Mouse (Mus musculus) MEL (cell line): ENCODE results near the gene Alg12. TPM values are rescaled to one million over a fixed set of nuclear protein-coding genes. Genes with fewer than 3 reads are reported as not detected.

Experiments
- DNase-seq: peaks from one replicate; pipeline ENCODE4 v3.0.0; 2011; ENCODE audit warnings: low read depth, low spot score
- H3K27ac ChIP-seq: 2 replicates; pipeline ENCODE4 v1.5.1; 2012; ENCODE audit warnings: low read depth, mild to moderate bottlenecking, control low read depth, low read length, moderate library complexity; ENCODE audit not compliant: control insufficient read depth
- H3K27me3 ChIP-seq, 2 experiments: fragments of 150-350 bp in 1 of 2; sonication (generic) in 1 of 2; 2 replicates each; pipeline ENCODE4 v1.6.1; 2012; ENCODE audit warnings: low read length in 2 of 2, mild to moderate bottlenecking in 2 of 2, improper control_type of control experiment in 1 of 2, moderate library complexity in 1 of 2; ENCODE audit not compliant: insufficient read depth in 2 of 2, control insufficient read depth in 1 of 2
- H3K36me3 ChIP-seq, 2 experiments: 2 replicates each; pipeline ENCODE4 v1.6.1; 2012 to 2014; ENCODE audit warnings: low read length in 2 of 2, improper control_type of control experiment in 1 of 2, inconsistent platforms in 1 of 2, mild to moderate bottlenecking in 1 of 2; ENCODE audit not compliant: insufficient read depth in 2 of 2, control insufficient read depth in 1 of 2
- H3K4me1 ChIP-seq, 2 experiments: fragments of 150-350 bp in 1 of 2; sonication (generic) in 1 of 2; 2 replicates each; pipeline ENCODE4 v1.6.1; 2012; ENCODE audit warnings: low read length in 2 of 2, improper control_type of control experiment in 1 of 2, mild to moderate bottlenecking in 1 of 2; ENCODE audit not compliant: insufficient read depth in 2 of 2, control insufficient read depth in 1 of 2
- H3K4me3 ChIP-seq, 2 experiments: fragments of 150-350 bp in 1 of 2; sonication (generic) in 1 of 2; 2 replicates each; pipeline ENCODE4 v1.5.1; 2012; ENCODE audit warnings: low read depth in 2 of 2, low read length in 2 of 2, mild to moderate bottlenecking in 2 of 2, moderate library complexity in 2 of 2, control low read depth in 1 of 2, improper control_type of control experiment in 1 of 2; ENCODE audit not compliant: control insufficient read depth in 1 of 2, insufficient read depth in 1 of 2
- H3K79me2 ChIP-seq: 2 replicates; pipeline ENCODE4 v1.6.1; 2012; ENCODE audit warnings: mild to moderate bottlenecking, low read length, moderate library complexity; ENCODE audit not compliant: control insufficient read depth, poor library complexity, insufficient read depth
- H3K9ac ChIP-seq: 2 replicates; pipeline ENCODE4 v1.6.1; 2012; ENCODE audit warnings: low read depth, mild to moderate bottlenecking, control low read depth, low read length, moderate library complexity; ENCODE audit not compliant: control insufficient read depth, poor library complexity, severe bottlenecking
- H3K9me3 ChIP-seq: fragments of 150-350 bp; sonication (generic); replicated peaks from 2 replicates; pipeline ENCODE4 v1.6.1; 2012; ENCODE audit warnings: mild to moderate bottlenecking, low read length, improper control_type of control experiment, moderate library complexity; ENCODE audit not compliant: insufficient read depth
- BHLHE40 ChIP-seq: IDR thresholded peaks from 2 replicates; pipeline ENCODE4 v1.6.1; 2012; ENCODE audit warnings: low read depth, mild to moderate bottlenecking, inconsistent platforms, low read length, improper control_type of control experiment, borderline replicate concordance
- CHD1 ChIP-seq: IDR thresholded peaks from 2 replicates; pipeline ENCODE4 v1.6.1; 2012; ENCODE audit warnings: low read depth, mild to moderate bottlenecking, inconsistent platforms, low read length, improper control_type of control experiment
- CHD2 ChIP-seq: IDR thresholded peaks from 2 replicates; pipeline ENCODE4 v1.6.1; 2011; ENCODE audit warnings: low read length, improper control_type of control experiment
- CTCF ChIP-seq, 3 experiments: IDR thresholded peaks in 2 of 3; conservative IDR thresholded peaks in 1 of 3; 2 replicates each; pipeline ENCODE4 v1.5.1; 2011 to 2012; ENCODE audit warnings: low read length in 3 of 3, low read depth in 2 of 3, mild to moderate bottlenecking in 2 of 3, improper control_type of control experiment in 1 of 3, inconsistent platforms in 1 of 3, mixed read lengths in 1 of 3, moderate library complexity in 1 of 3; ENCODE audit not compliant: control insufficient read depth in 1 of 3, insufficient read depth in 1 of 3, poor library complexity in 1 of 3, severe bottlenecking in 1 of 3
- ELF1 ChIP-seq: IDR thresholded peaks from 2 replicates; pipeline ENCODE4 v1.6.1; 2014; ENCODE audit warnings: low read depth, mild to moderate bottlenecking, inconsistent platforms, low read length, improper control_type of control experiment, moderate library complexity
- EP300 ChIP-seq, 2 experiments: IDR thresholded peaks; 2 replicates each; pipeline ENCODE4 v1.6.1; 2011; ENCODE audit warnings: improper control_type of control experiment in 2 of 2, low read length in 2 of 2, low read depth in 1 of 2, mild to moderate bottlenecking in 1 of 2
- ETS1 ChIP-seq: IDR thresholded peaks from 2 replicates; pipeline ENCODE4 v1.6.1; 2012; ENCODE audit warnings: low read depth, mild to moderate bottlenecking, inconsistent platforms, low read length, improper control_type of control experiment, moderate library complexity
- GABPA ChIP-seq: IDR thresholded peaks from 2 replicates; pipeline ENCODE4 v1.6.1; 2012; ENCODE audit warnings: low read depth, mild to moderate bottlenecking, inconsistent platforms, low read length, improper control_type of control experiment, moderate library complexity
- GATA1 ChIP-seq: IDR thresholded peaks from 2 replicates; pipeline ENCODE4 v1.6.1; 2011; ENCODE audit warnings: low read depth, low read length, improper control_type of control experiment
- HCFC1 ChIP-seq: IDR thresholded peaks from 2 replicates; pipeline ENCODE4 v1.6.1; 2012; ENCODE audit warnings: low read depth, mild to moderate bottlenecking, inconsistent platforms, low read length, improper control_type of control experiment, moderate library complexity
- JUND ChIP-seq: IDR thresholded peaks from 2 replicates; pipeline ENCODE4 v1.6.1; 2011; ENCODE audit warnings: low read depth, mild to moderate bottlenecking, improper control_type of control experiment, low read length
- KAT2A ChIP-seq: conservative IDR thresholded peaks from 2 replicates; pipeline ENCODE4 v1.6.1; 2012; ENCODE audit warnings: low read depth, low read length, improper control_type of control experiment, inconsistent platforms
- MAFK ChIP-seq: IDR thresholded peaks from 2 replicates; pipeline ENCODE4 v1.6.1; 2011; ENCODE audit warnings: low read depth, mild to moderate bottlenecking, low read length, improper control_type of control experiment, borderline replicate concordance
- MAX ChIP-seq: IDR thresholded peaks from 2 replicates; pipeline ENCODE4 v1.6.1; 2011; ENCODE audit warnings: low read length, improper control_type of control experiment
- MAZ ChIP-seq: IDR thresholded peaks from 2 replicates; pipeline ENCODE4 v1.6.1; 2012; ENCODE audit warnings: low read depth, mild to moderate bottlenecking, inconsistent platforms, low read length, improper control_type of control experiment
- MEF2A ChIP-seq: IDR thresholded peaks from 2 replicates; pipeline ENCODE4 v1.6.1; 2014; ENCODE audit warnings: low read depth, mild to moderate bottlenecking, inconsistent platforms, low read length, improper control_type of control experiment; ENCODE audit not compliant: poor library complexity, insufficient replicate concordance, severe bottlenecking; ENCODE audit errors: extremely low read depth
- MXI1 ChIP-seq: IDR thresholded peaks from 2 replicates; pipeline ENCODE4 v1.6.1; 2011; ENCODE audit warnings: mild to moderate bottlenecking, low read depth, low read length, improper control_type of control experiment
- MYB ChIP-seq: IDR thresholded peaks from 2 replicates; pipeline ENCODE4 v1.6.1; 2011; ENCODE audit warnings: mild to moderate bottlenecking, low read depth, low read length, improper control_type of control experiment
- NELFE ChIP-seq: IDR thresholded peaks from 2 replicates; pipeline ENCODE4 v1.6.1; 2011; ENCODE audit warnings: low read depth, low read length, improper control_type of control experiment
- NRF1 ChIP-seq: IDR thresholded peaks from 2 replicates; pipeline ENCODE4 v1.6.1; 2014; ENCODE audit warnings: low read depth, mild to moderate bottlenecking, inconsistent platforms, low read length, improper control_type of control experiment, moderate library complexity; ENCODE audit not compliant: poor library complexity, insufficient read depth, severe bottlenecking
- POLR2A ChIP-seq, 2 experiments: IDR thresholded peaks; 2 replicates each; pipeline ENCODE4 v1.6.1; 2011 to 2012; ENCODE audit warnings: low read length in 2 of 2, mild to moderate bottlenecking in 2 of 2, control low read depth in 1 of 2, improper control_type of control experiment in 1 of 2, low read depth in 1 of 2, moderate library complexity in 1 of 2; ENCODE audit not compliant: control insufficient read depth in 1 of 2, insufficient read depth in 1 of 2, poor library complexity in 1 of 2
- POLR2AphosphoS2 ChIP-seq: IDR thresholded peaks from 2 replicates; pipeline ENCODE4 v1.6.1; 2011; ENCODE audit warnings: low read length, improper control_type of control experiment
- POLR2AphosphoS5 ChIP-seq: IDR thresholded peaks from 2 replicates; pipeline ENCODE4 v1.6.1; 2012; ENCODE audit warnings: low read depth, borderline replicate concordance, mild to moderate bottlenecking, inconsistent platforms, low read length, moderate library complexity, mixed read lengths
- RAD21 ChIP-seq: IDR thresholded peaks from 2 replicates; pipeline ENCODE4 v1.6.1; 2011; ENCODE audit warnings: mild to moderate bottlenecking, low read depth, low read length, improper control_type of control experiment
- RCOR1 ChIP-seq: IDR thresholded peaks from 2 replicates; pipeline ENCODE4 v1.6.1; 2012; ENCODE audit warnings: low read depth, mild to moderate bottlenecking, inconsistent platforms, low read length, improper control_type of control experiment
- SIN3A ChIP-seq: IDR thresholded peaks from 2 replicates; pipeline ENCODE4 v1.6.1; 2012; ENCODE audit warnings: low read length, improper control_type of control experiment, inconsistent platforms
- TAL1 ChIP-seq: IDR thresholded peaks from 2 replicates; pipeline ENCODE4 v1.6.1; 2012; ENCODE audit warnings: mild to moderate bottlenecking, inconsistent platforms, low read length, moderate library complexity, mixed read lengths
- TBP ChIP-seq: IDR thresholded peaks from 2 replicates; pipeline ENCODE4 v1.8.0; 2011; ENCODE audit warnings: low read depth, low read length, improper control_type of control experiment
- TCF12 ChIP-seq: IDR thresholded peaks from 2 replicates; pipeline ENCODE4 v1.6.1; 2014; ENCODE audit warnings: low read depth, mild to moderate bottlenecking, inconsistent platforms, low read length, improper control_type of control experiment, moderate library complexity
- USF1 ChIP-seq: IDR thresholded peaks from 2 replicates; pipeline ENCODE4 v1.6.1; 2014; ENCODE audit warnings: low read depth, mild to moderate bottlenecking, inconsistent platforms, low read length, improper control_type of control experiment, moderate library complexity
- USF2 ChIP-seq, 2 experiments: IDR thresholded peaks; 2 replicates each; pipeline ENCODE4 v1.6.1; 2011 to 2012; ENCODE audit warnings: improper control_type of control experiment in 2 of 2, low read length in 2 of 2, borderline replicate concordance in 1 of 2, inconsistent platforms in 1 of 2, low read depth in 1 of 2, mild to moderate bottlenecking in 1 of 2; ENCODE audit not compliant: insufficient read depth in 1 of 2
- ZC3H11A ChIP-seq: IDR thresholded peaks from 2 replicates; pipeline ENCODE4 v1.6.1; 2012; ENCODE audit warnings: low read depth, mild to moderate bottlenecking, inconsistent platforms, low read length, improper control_type of control experiment
- ZKSCAN1 ChIP-seq: IDR thresholded peaks from 2 replicates; pipeline ENCODE4 v1.6.1; 2012; ENCODE audit warnings: low read depth, mild to moderate bottlenecking, inconsistent platforms, low read length, improper control_type of control experiment, moderate library complexity
- ZMIZ1 ChIP-seq: IDR thresholded peaks from 2 replicates; pipeline ENCODE4 v1.6.1; 2012; ENCODE audit warnings: low read depth, mild to moderate bottlenecking, inconsistent platforms, low read length, improper control_type of control experiment, moderate library complexity
- ZNF384 ChIP-seq: IDR thresholded peaks from 2 replicates; pipeline ENCODE4 v1.6.1; 2012; ENCODE audit warnings: low read depth, mild to moderate bottlenecking, inconsistent platforms, low read length, improper control_type of control experiment
- polyA plus RNA-seq, 2 experiments: library from polyadenylated mRNA; stranded (reverse) in 1 of 2; unstranded in 1 of 2; fragments of >175 nt in 1 of 2; fragments of >200 nt in 1 of 2; gene quantifications; 2 replicates each; pipeline versions ENCODE4 v1.2.1 to v1.2.4; 2012; ENCODE audit warnings: low replicate concordance in 2 of 2, low read depth in 1 of 2; ENCODE audit not compliant: insufficient read length in 2 of 2, insufficient read depth in 1 of 2, missing spikeins in 1 of 2
- total RNA-seq: library from RNA; depleted of rRNA; stranded (reverse); fragments of 300-350 nt; gene quantifications from 2 replicates; pipeline ENCODE4 v1.2.3, GENCODE M21; 2012

Alg12 gene
- total and polyA plus RNA-seq, 3 experiments: 13.7 to 18.6 TPM; not detected in 1

DNA sequence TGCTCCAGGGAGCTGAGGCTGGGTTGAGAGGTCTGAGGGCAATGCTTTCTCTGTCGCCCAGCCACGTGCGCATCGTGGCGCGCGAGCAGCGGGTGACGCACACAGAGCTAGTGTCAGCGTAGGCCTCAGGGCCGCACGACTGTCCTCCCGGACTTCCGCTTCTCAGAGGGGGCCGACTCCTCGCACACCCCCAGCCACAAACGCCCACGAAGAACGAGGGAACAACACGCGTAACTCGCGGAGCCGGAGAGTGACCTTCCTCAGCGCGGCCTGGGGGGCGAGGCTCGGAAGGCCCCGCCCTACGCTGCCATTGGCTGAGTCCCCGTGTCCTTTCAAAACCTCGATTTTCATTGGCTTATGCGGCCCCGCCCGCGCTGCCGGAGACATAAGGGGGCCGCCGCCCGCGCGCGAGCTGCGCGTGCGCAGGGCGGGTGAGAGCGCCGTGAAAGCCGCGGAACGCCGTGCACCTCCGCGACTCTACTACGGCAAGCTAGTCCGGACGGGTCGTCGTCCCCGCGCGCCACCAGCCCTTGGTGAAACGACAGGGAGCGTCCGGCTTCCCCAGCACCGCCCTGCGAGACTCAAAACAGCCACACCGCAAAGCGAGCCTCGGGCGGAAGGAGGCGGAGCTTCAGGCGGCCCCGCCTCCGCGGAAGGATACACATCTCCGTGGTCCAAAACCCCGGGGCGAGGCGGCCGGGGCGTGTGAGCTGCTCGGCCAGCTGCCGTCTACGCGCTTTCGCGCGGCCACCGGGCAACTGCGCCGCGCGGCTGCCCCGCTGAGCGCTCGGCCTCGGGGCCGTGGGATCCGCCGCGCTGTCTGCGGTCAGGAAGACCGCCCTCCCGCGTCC is 42.9 kb upstream of the Alg12 start, which contains the start of gene Pim3:
TSS of gene Pim3 (plus strand) at position 415 of the 851 bp plus-strand sequence.
- Histone ChIP-seq H3K4me3 (peak within 1 kb of the TSS; percentile 65 to 78), H3K27ac (peak within 1 kb of the TSS; percentile 81), H3K9me3 (no peaks in the 10 kb centered on the region), H3K27me3 (no peaks in the 10 kb centered on the region), H3K9ac (peak within 1 kb of the TSS; percentile 88), H3K36me3 (peaks cover 2 to 8% of the 10 kb centered on the region in 2 experiments; a peak in 2 of 4 replicates), H3K79me2 (peaks cover 23% of the 10 kb centered on the region), H3K4me1 (peaks cover 0 to 11% of the 10 kb centered on the region in 2 experiments; a peak in 2 of 4 replicates)
- DNase-seq: peak; percentile 99
- TF ChIP-seq HCFC1 (peak; percentile 61), POLR2AphosphoS5 (no peak), ZKSCAN1 (peak; percentile 41; the same call in 1 of the 2 replicates), EP300 (IDR thresholded peaks at IDR 0.05; ENCODE audit: low read depth in 1 of 2, low read length in 2 of 2) (no peak), TBP (peak; percentile 79), MEF2A (no peak), CTCF (IDR thresholded peaks at IDR 0.05 in 2 of 3, conservative IDR thresholded peaks at IDR 0.05 in 1 of 3; ENCODE audit: control insufficient read depth in 1 of 3, insufficient read depth in 1 of 3, low read depth in 2 of 3, low read length in 3 of 3, poor library complexity in 1 of 3, severe bottlenecking in 1 of 3) (no peak), JUND (no peak), ZNF384 (no peak), USF2 (IDR thresholded peaks at IDR 0.05; ENCODE audit: borderline replicate concordance in 1 of 2, insufficient read depth in 1 of 2, low read depth in 1 of 2, low read length in 2 of 2) (no peak), MYB (no peak), MAFK (no peak), GATA1 (no peak), KAT2A (peak; percentile 75), BHLHE40 (peak; percentile 54; the same call in 1 of the 2 replicates), NELFE (peak; percentile 73), RAD21 (no peak), CHD1 (no peak), ZC3H11A (no peak), ETS1 (peak; percentile 54), SIN3A (peak; percentile 84), MXI1 (peak; percentile 96), RCOR1 (0 out of 2 replicates have a peak, but pooled peaks have one; percentile 12), TCF12 (peak; percentile 66), TAL1 (no peak), POLR2A (IDR thresholded peaks at IDR 0.05; ENCODE audit: control insufficient read depth in 1 of 2, insufficient read depth in 1 of 2, low read depth in 1 of 2, low read length in 2 of 2, poor library complexity in 1 of 2) (peak; percentile 77 to 82), USF1 (peak; percentile 62), GABPA (no peak), ELF1 (peak; percentile 63), NRF1 (peak; percentile 93), CHD2 (no peak), POLR2AphosphoS2 (peak; percentile 66; the same call in 1 of the 2 replicates), MAX (peak; percentile 99), MAZ (peak; percentile 92), ZMIZ1 (peak; percentile 93)
